Mouse (Mus musculus): ENCODE results near the gene Pnpla2. TPM values are rescaled to one million over a fixed set of nuclear protein-coding genes. Genes with fewer than 3 reads are reported as not detected.

Gene Pnpla2
- 21.8 TPM for polyA plus RNA-seq (2015; fragmentation: Illumina TruSeq; extraction: RNeasy Lipid Tissue Mini Kit (QIAGEN cat#74804); ENCODE audit: insufficient read depth, low read depth, low replicate concordance)

GRCm38 (mm10) chr7:141454967-141455551, at the start of gene Pnpla2:
Gene Pnpla2 (plus strand): TSS chr7:141455198.

GRCm38 (mm10) chr7:141413809-141414584, 41.0 kb upstream of the Pnpla2 start, which contains the start of gene Gatd1:
Gene Gatd1 (minus strand): TSS chr7:141414136.

GRCm38 (mm10) chr7:141429310-141429709, 25.7 kb upstream of the Pnpla2 start, which contains the start of gene Cend1:
Gene Cend1 (minus strand): TSS chr7:141429491.

GRCm38 (mm10) chr7:141437178-141438120, 17.5 kb upstream of the Pnpla2 start, which contains the start of gene Slc25a22:
Gene Slc25a22 (minus strand): TSS chr7:141437892.

GRCm38 (mm10) chr7:141443828-141444237, 11.2 kb upstream of the Pnpla2 start, which contains the start of gene Pidd1:
Gene Pidd1 (minus strand): TSS chr7:141444025.

GRCm38 (mm10) chr7:141447110-141447991, 7.6 kb upstream of the Pnpla2 start, which contains the start of gene Rplp2:
Gene Rplp2 (plus strand): TSS chr7:141447370.

GRCm38 (mm10) chr7:141460391-141461113, 5.6 kb downstream of the Pnpla2 start, which contains the start of gene Cracr2b:
Gene Cracr2b (plus strand): TSS chr7:141461094.

GRCm38 (mm10) chr7:141467230-141468030, 12.4 kb downstream of the Pnpla2 start, which contains the start of gene Cd151:
Gene Cd151 (plus strand): TSS chr7:141467392.

GRCm38 (mm10) chr7:141475011-141475804, 20.2 kb downstream of the Pnpla2 start, which contains the start of the genes Polr2l and Tspan4:
Gene Polr2l (minus strand): TSS chr7:141475132.
Gene Tspan4 (plus strand): TSS chr7:141475240.

Other genes with a start within 250 kb of the Pnpla2 start
- gene Lmntd2, start 241.1 kb upstream of the Pnpla2 start, polyA plus RNA-seq (2015; fragmentation: Illumina TruSeq; extraction: RNeasy Lipid Tissue Mini Kit (QIAGEN cat#74804); ENCODE audit: insufficient read depth, low read depth, low replicate concordance): 5.9 TPM
- 12.7 TPM for gene Rassf7, start 239.3 kb upstream of the Pnpla2 start, polyA plus RNA-seq (2015; fragmentation: Illumina TruSeq; extraction: RNeasy Lipid Tissue Mini Kit (QIAGEN cat#74804); ENCODE audit: insufficient read depth, low read depth, low replicate concordance)
- gene Phrf1, start 226.4 kb upstream of the Pnpla2 start, polyA plus RNA-seq (2015; fragmentation: Illumina TruSeq; extraction: RNeasy Lipid Tissue Mini Kit (QIAGEN cat#74804); ENCODE audit: insufficient read depth, low read depth, low replicate concordance): 31.0 TPM
- 8.0 TPM for gene Irf7, start 188.7 kb upstream of the Pnpla2 start, polyA plus RNA-seq (2015; fragmentation: Illumina TruSeq; extraction: RNeasy Lipid Tissue Mini Kit (QIAGEN cat#74804); ENCODE audit: insufficient read depth, low read depth, low replicate concordance)
- not detected for gene Cdhr5, start 178.4 kb upstream of the Pnpla2 start, polyA plus RNA-seq (2015; fragmentation: Illumina TruSeq; extraction: RNeasy Lipid Tissue Mini Kit (QIAGEN cat#74804); ENCODE audit: insufficient read depth, low read depth, low replicate concordance)
- not detected for gene Sct, start 176.1 kb upstream of the Pnpla2 start, polyA plus RNA-seq (2015; fragmentation: Illumina TruSeq; extraction: RNeasy Lipid Tissue Mini Kit (QIAGEN cat#74804); ENCODE audit: insufficient read depth, low read depth, low replicate concordance)
- gene Drd4, start 163.2 kb upstream of the Pnpla2 start, polyA plus RNA-seq (2015; fragmentation: Illumina TruSeq; extraction: RNeasy Lipid Tissue Mini Kit (QIAGEN cat#74804); ENCODE audit: insufficient read depth, low read depth, low replicate concordance): not detected
- gene Deaf1, start 127.5 kb upstream of the Pnpla2 start, polyA plus RNA-seq (2015; fragmentation: Illumina TruSeq; extraction: RNeasy Lipid Tissue Mini Kit (QIAGEN cat#74804); ENCODE audit: insufficient read depth, low read depth, low replicate concordance): 23.3 TPM
- gene Tmem80, start 127.5 kb upstream of the Pnpla2 start, polyA plus RNA-seq (2015; fragmentation: Illumina TruSeq; extraction: RNeasy Lipid Tissue Mini Kit (QIAGEN cat#74804); ENCODE audit: insufficient read depth, low read depth, low replicate concordance): 11.4 TPM
- 35.8 TPM for gene Eps8l2, start 116.3 kb upstream of the Pnpla2 start, polyA plus RNA-seq (2015; fragmentation: Illumina TruSeq; extraction: RNeasy Lipid Tissue Mini Kit (QIAGEN cat#74804); ENCODE audit: insufficient read depth, low read depth, low replicate concordance)
- 61.6 TPM for gene Taldo1, start 63.0 kb upstream of the Pnpla2 start, polyA plus RNA-seq (2015; fragmentation: Illumina TruSeq; extraction: RNeasy Lipid Tissue Mini Kit (QIAGEN cat#74804); ENCODE audit: insufficient read depth, low read depth, low replicate concordance)
- gene Gatd1, start 41.1 kb upstream of the Pnpla2 start, polyA plus RNA-seq (2015; fragmentation: Illumina TruSeq; extraction: RNeasy Lipid Tissue Mini Kit (QIAGEN cat#74804); ENCODE audit: insufficient read depth, low read depth, low replicate concordance): 17.6 TPM
- 0.98 TPM for gene Cend1, start 25.7 kb upstream of the Pnpla2 start, polyA plus RNA-seq (2015; fragmentation: Illumina TruSeq; extraction: RNeasy Lipid Tissue Mini Kit (QIAGEN cat#74804); ENCODE audit: insufficient read depth, low read depth, low replicate concordance)
- 14.0 TPM for gene Slc25a22, start 17.3 kb upstream of the Pnpla2 start, polyA plus RNA-seq (2015; fragmentation: Illumina TruSeq; extraction: RNeasy Lipid Tissue Mini Kit (QIAGEN cat#74804); ENCODE audit: insufficient read depth, low read depth, low replicate concordance)
- 0.30 TPM for gene Pidd1, start 11.2 kb upstream of the Pnpla2 start, polyA plus RNA-seq (2015; fragmentation: Illumina TruSeq; extraction: RNeasy Lipid Tissue Mini Kit (QIAGEN cat#74804); ENCODE audit: insufficient read depth, low read depth, low replicate concordance)
- 634 TPM for gene Rplp2, start 7.8 kb upstream of the Pnpla2 start, polyA plus RNA-seq (2015; fragmentation: Illumina TruSeq; extraction: RNeasy Lipid Tissue Mini Kit (QIAGEN cat#74804); ENCODE audit: insufficient read depth, low read depth, low replicate concordance)
- gene Cracr2b, start 5.9 kb downstream of the Pnpla2 start, polyA plus RNA-seq (2015; fragmentation: Illumina TruSeq; extraction: RNeasy Lipid Tissue Mini Kit (QIAGEN cat#74804); ENCODE audit: insufficient read depth, low read depth, low replicate concordance): 31.6 TPM
- 50.4 TPM for gene Cd151, start 12.2 kb downstream of the Pnpla2 start, polyA plus RNA-seq (2015; fragmentation: Illumina TruSeq; extraction: RNeasy Lipid Tissue Mini Kit (QIAGEN cat#74804); ENCODE audit: insufficient read depth, low read depth, low replicate concordance)
- 16.0 TPM for gene Polr2l, start 19.9 kb downstream of the Pnpla2 start, polyA plus RNA-seq (2015; fragmentation: Illumina TruSeq; extraction: RNeasy Lipid Tissue Mini Kit (QIAGEN cat#74804); ENCODE audit: insufficient read depth, low read depth, low replicate concordance)
- gene Tspan4, start 20.0 kb downstream of the Pnpla2 start, polyA plus RNA-seq (2015; fragmentation: Illumina TruSeq; extraction: RNeasy Lipid Tissue Mini Kit (QIAGEN cat#74804); ENCODE audit: insufficient read depth, low read depth, low replicate concordance): 14.3 TPM
- gene Chid1, start 84.7 kb downstream of the Pnpla2 start, polyA plus RNA-seq (2015; fragmentation: Illumina TruSeq; extraction: RNeasy Lipid Tissue Mini Kit (QIAGEN cat#74804); ENCODE audit: insufficient read depth, low read depth, low replicate concordance): 7.9 TPM
- 11.3 TPM for gene Ap2a2, start 107.0 kb downstream of the Pnpla2 start, polyA plus RNA-seq (2015; fragmentation: Illumina TruSeq; extraction: RNeasy Lipid Tissue Mini Kit (QIAGEN cat#74804); ENCODE audit: insufficient read depth, low read depth, low replicate concordance)
- gene Muc6, start 200.1 kb downstream of the Pnpla2 start, polyA plus RNA-seq (2015; fragmentation: Illumina TruSeq; extraction: RNeasy Lipid Tissue Mini Kit (QIAGEN cat#74804); ENCODE audit: insufficient read depth, low read depth, low replicate concordance): not detected
- gene Muc2, start 235.1 kb downstream of the Pnpla2 start, polyA plus RNA-seq (2015; fragmentation: Illumina TruSeq; extraction: RNeasy Lipid Tissue Mini Kit (QIAGEN cat#74804); ENCODE audit: insufficient read depth, low read depth, low replicate concordance): 0.54 TPM

Measured in pancreas, adult 10 weeks (tissue).